Mouse (Mus musculus) heart, postnatal 0 days (tissue): ENCODE results near the gene Dnaic2.

Source experiments
- CTCF ChIP-seq: IDR thresholded peaks from 2 replicates; pipeline ENCODE4 v1.5.1; 2016; ENCODE audit warnings: antibody characterized with exemption, control low read depth, low read depth
- EP300 ChIP-seq: IDR thresholded peaks from 2 replicates; pipeline ENCODE4 v1.6.1; 2016; ENCODE audit warnings: antibody characterized with exemption, low read depth

GRCm38 (mm10) chr11:114714526-114714925 is 12.7 kb upstream of the Dnaic2 start:
- no peak for TF ChIP-seq EP300
- no peak for TF ChIP-seq CTCF
